Mouse (Mus musculus): ENCODE measurements around the gene Cux2.

Gene Cux2

GRCm38 (mm10) chr5:121961256-121961655 lies 88.6 kb downstream of the Cux2 start:
- no peak for DNase-seq

GRCm38 (mm10) chr5:121959688-121960087 lies 90.2 kb downstream of the Cux2 start:
- peak in 1 of 2 experiments; percentile 49 for DNase-seq

- peak in 1 of 2 experiments; percentile 40 for DNase-seq
Observed at GRCm38 (mm10) chr5:121958551-121958950, 91.4 kb downstream of the Cux2 start.

- peak in 1 of 2 experiments; percentile 42 for DNase-seq
Observed at GRCm38 (mm10) chr5:121955806-121956205, 94.1 kb downstream of the Cux2 start.

GRCm38 (mm10) chr5:121950175-121950574 lies 99.7 kb downstream of the Cux2 start:
- no peak for DNase-seq

GRCm38 (mm10) chr5:121949050-121949443 lies 100.9 kb downstream of the Cux2 start:
- DNase-seq, result no peak

- peak; percentile 81 to 82 for DNase-seq
Observed at GRCm38 (mm10) chr5:121948302-121949049, 101.4 kb downstream of the Cux2 start.

- peak; percentile 41 to 62 for DNase-seq
Observed at GRCm38 (mm10) chr5:121946657-121947245, 103.2 kb downstream of the Cux2 start.

- DNase-seq, result peak; percentile 80 to 83
Observed at GRCm38 (mm10) chr5:121945819-121946218, 104.1 kb downstream of the Cux2 start.

- DNase-seq, result peak; percentile 95
Observed at GRCm38 (mm10) chr5:121944021-121944790, 105.7 kb downstream of the Cux2 start.

GRCm38 (mm10) chr5:121943472-121943871 lies 106.4 kb downstream of the Cux2 start:
- peak in 1 of 2 experiments; percentile 31 for DNase-seq

- DNase-seq, result no peak
Observed at GRCm38 (mm10) chr5:121938065-121938849, 111.6 kb downstream of the Cux2 start.

GRCm38 (mm10) chr5:121930261-121930660 lies 119.6 kb downstream of the Cux2 start:
- no peak for DNase-seq

GRCm38 (mm10) chr5:121928362-121929000 lies 121.4 kb downstream of the Cux2 start:
- no peak for DNase-seq

GRCm38 (mm10) chr5:121926543-121926814 lies 123.4 kb downstream of the Cux2 start:
- no peak for DNase-seq

- no peak for DNase-seq
Observed at GRCm38 (mm10) chr5:121925751-121926542, 124.0 kb downstream of the Cux2 start.

GRCm38 (mm10) chr5:121925291-121925690 lies 124.6 kb downstream of the Cux2 start:
- no peak for DNase-seq

GRCm38 (mm10) chr5:121924423-121924822 lies 125.5 kb downstream of the Cux2 start:
- DNase-seq, result no peak

- no peak for DNase-seq
Observed at GRCm38 (mm10) chr5:121922942-121923826, 126.7 kb downstream of the Cux2 start.

GRCm38 (mm10) chr5:121919216-121919615 lies 130.7 kb downstream of the Cux2 start:
- DNase-seq, result no peak

GRCm38 (mm10) chr5:121916813-121917212 lies 133.1 kb downstream of the Cux2 start:
- DNase-seq, result no peak

All from cerebellum, postnatal 14 days (tissue).